Mouse (Mus musculus) C2C12 (cell line): ENCODE data around the gene Cdc34b. TPM values are rescaled to one million over a fixed set of nuclear protein-coding genes. Genes with fewer than 3 reads are reported as not detected.

Experiments used
- H3K27me3 ChIP-seq: one replicate; pipeline ENCODE4 v1.6.1; 2011; ENCODE audit not compliant: control insufficient read depth, insufficient read depth, insufficient read length
- H3K36me3 ChIP-seq: one replicate; pipeline ENCODE4 v1.6.1; 2011; ENCODE audit not compliant: control insufficient read depth, insufficient read depth
- H3K4me3 ChIP-seq: one replicate; pipeline ENCODE4 v1.5.1; 2011; ENCODE audit warnings: mild to moderate bottlenecking, control low read depth; ENCODE audit not compliant: poor library complexity, insufficient read depth, severe bottlenecking
- H3K79me2 ChIP-seq: one replicate; pipeline ENCODE4 v1.6.1; 2011; ENCODE audit not compliant: control insufficient read depth, insufficient read depth
- H3K79me3 ChIP-seq: one replicate; pipeline ENCODE4 v1.6.1; 2011; ENCODE audit warnings: low read depth, control low read depth
- H3ac ChIP-seq: one replicate; pipeline ENCODE3; 2011; ENCODE audit warnings: low read depth; ENCODE audit not compliant: control insufficient read depth, insufficient read length
- CEBPB ChIP-seq: IDR thresholded peaks from one replicate; pipeline ENCODE4 v1.6.1; 2011; ENCODE audit warnings: low read depth, mild to moderate bottlenecking, control low read depth, moderate library complexity
- CTCF ChIP-seq: IDR thresholded peaks from one replicate; pipeline ENCODE4 v1.5.1; 2011; ENCODE audit not compliant: control insufficient read depth, insufficient read depth, insufficient read length
- FOSL1 ChIP-seq: IDR thresholded peaks from one replicate; pipeline ENCODE4 v1.8.0; 2011; ENCODE audit warnings: mild to moderate bottlenecking, low read length; ENCODE audit not compliant: poor library complexity, insufficient read depth, severe bottlenecking
- MAX ChIP-seq: IDR thresholded peaks from one replicate; pipeline ENCODE4 v1.6.1; 2011; ENCODE audit warnings: mild to moderate bottlenecking, control low read depth
- MYOD1 ChIP-seq: IDR thresholded peaks from one replicate; pipeline ENCODE4 v1.6.1; 2011; ENCODE audit warnings: low read depth; ENCODE audit not compliant: control insufficient read depth, insufficient read length
- MYOG ChIP-seq: IDR thresholded peaks from one replicate; pipeline ENCODE4 v1.6.1; 2011; ENCODE audit not compliant: control insufficient read depth, insufficient read length; ENCODE audit errors: extremely low read depth
- USF1 ChIP-seq: IDR thresholded peaks from one replicate; pipeline ENCODE4 v1.6.1; 2011; ENCODE audit warnings: low read depth, mild to moderate bottlenecking, control low read depth, moderate library complexity
- polyA plus RNA-seq: library from polyadenylated mRNA; unstranded; fragments of >200 nt; fragmentation: generic; extraction: Trizol; gene quantifications from one replicate; pipeline ENCODE4 v1.2.1, GENCODE M21; 2012; ENCODE audit warnings: missing spikeins

The Cdc34b gene
- polyA plus RNA-seq, 1 experiment = 0.02 TPM

- Histone ChIP-seq H3K27me3 (peaks cover 10% of the 10 kb centered on the region), H3K4me3 (no peak overlapping the region), H3K36me3 (no peaks in the 10 kb centered on the region), H3ac (no peak overlapping the region), H3K79me3 (no peaks in the 10 kb centered on the region), H3K79me2 (no peaks in the 10 kb centered on the region)
- TF ChIP-seq MYOD1 (no peak), USF1 (no peak), MAX (no peak), MYOG (no peak), CEBPB (no peak), CTCF (no peak), FOSL1 (no peak)
Measured at GRCm38 (mm10) chr11:94701401-94702215, 40.0 kb upstream of the Cdc34b start.

GRCm38 (mm10) chr11:94702216-94702610, 39.4 kb upstream of the Cdc34b start:
- Histone ChIP-seq H3K4me3 (no peak overlapping the region), H3K27me3 (peaks cover 10% of the 10 kb centered on the region), H3K36me3 (no peaks in the 10 kb centered on the region), H3K79me3 (no peaks in the 10 kb centered on the region), H3ac (no peak overlapping the region), H3K79me2 (no peaks in the 10 kb centered on the region)
- TF ChIP-seq MAX = no peak

DNA sequence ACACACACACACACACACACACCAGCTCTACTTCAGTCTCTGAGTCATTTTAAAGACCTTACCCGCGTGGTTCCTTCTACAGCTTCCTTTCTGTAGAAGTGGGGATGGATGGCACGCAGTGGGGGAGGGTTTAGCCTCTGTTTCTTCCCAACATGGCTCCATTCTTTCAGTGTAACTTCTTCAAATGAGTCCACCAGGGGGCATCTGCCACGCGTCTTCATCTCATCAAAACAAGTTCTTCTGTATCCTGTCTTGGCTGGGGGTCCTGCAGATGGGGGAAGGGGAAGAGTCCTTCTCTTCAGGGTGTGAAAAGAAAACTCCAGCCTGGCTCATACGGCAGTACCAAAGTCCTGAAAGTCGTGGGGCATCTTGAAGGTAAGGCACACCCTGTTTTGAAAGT, 37.6 kb upstream of the Cdc34b start:
- Histone ChIP-seq H3K36me3 (no peaks in the 10 kb centered on the region), H3K79me3 (no peaks in the 10 kb centered on the region), H3ac (no peak overlapping the region), H3K4me3 (no peak overlapping the region), H3K79me2 (no peaks in the 10 kb centered on the region), H3K27me3 (peaks cover 10% of the 10 kb centered on the region)
- no peak for TF ChIP-seq MYOD1
- TF ChIP-seq CEBPB = no peak
- TF ChIP-seq MYOG = no peak
- no peak for TF ChIP-seq FOSL1
- TF ChIP-seq CTCF = no peak
- no peak for TF ChIP-seq MAX
- TF ChIP-seq USF1 = no peak

GRCm38 (mm10) chr11:94704472-94704871, 37.1 kb upstream of the Cdc34b start, which contains the start of gene Gm11541:
Gene Gm11541 (minus strand): TSS chr11:94704499.
- no peak for TF ChIP-seq MYOG
- TF ChIP-seq CTCF = no peak
- TF ChIP-seq CEBPB = no peak
- TF ChIP-seq USF1 = no peak

DNA sequence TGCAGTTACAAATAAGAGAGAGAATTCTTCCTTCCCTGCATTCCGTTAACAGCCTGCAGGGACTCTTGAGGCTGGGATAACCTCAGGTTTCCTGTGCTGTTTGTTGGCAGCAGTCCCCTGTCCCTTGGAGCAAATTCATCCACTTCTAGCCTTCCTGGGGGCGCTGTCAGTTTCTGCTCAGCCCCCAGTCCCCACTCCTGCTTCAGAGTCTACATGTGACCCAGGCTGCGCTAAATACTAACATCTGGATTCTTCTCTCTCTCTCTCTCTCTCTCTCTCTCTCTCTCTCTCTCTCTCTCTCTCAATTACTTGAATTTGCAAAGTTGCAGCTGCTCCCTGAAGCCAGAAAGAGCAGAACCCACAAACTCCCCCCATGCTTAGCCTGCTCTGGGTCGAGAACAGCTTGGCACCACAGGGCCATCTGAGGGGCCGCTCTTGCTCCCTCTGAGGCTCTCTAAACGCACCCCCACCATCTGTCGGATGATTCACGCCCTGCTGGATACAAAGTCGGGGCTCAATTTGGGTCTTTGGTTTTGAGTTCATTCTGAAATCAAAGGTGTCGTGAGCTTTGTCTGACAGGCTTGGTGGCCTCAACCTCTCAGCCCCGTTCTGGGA, 28.2 kb upstream of the Cdc34b start:
- Histone ChIP-seq H3K79me2 (no peaks in the 10 kb centered on the region), H3ac (no peak overlapping the region), H3K36me3 (no peaks in the 10 kb centered on the region), H3K27me3 (no peaks in the 10 kb centered on the region), H3K4me3 (no peak overlapping the region), H3K79me3 (no peaks in the 10 kb centered on the region)
- TF ChIP-seq MYOD1 (no peak), MAX (no peak), CTCF (no peak), USF1 (no peak), FOSL1 (no peak), MYOG (no peak)

More at GRCm38 (mm10) chr11:94704472-94704871, 37.1 kb upstream of the Cdc34b start, which contains the start of gene Gm11541:
- no peaks in the 10 kb centered on the region for H3K36me3 ChIP-seq
- H3ac ChIP-seq = no peak within 1 kb of the TSS
- H3K79me2 ChIP-seq = no peaks in the 10 kb centered on the region
- no peak within 1 kb of the TSS for H3K4me3 ChIP-seq
- peaks cover 10% of the 10 kb centered on the region for H3K27me3 ChIP-seq
- no peaks in the 10 kb centered on the region for H3K79me3 ChIP-seq

- TF ChIP-seq USF1 (no peak), MAX (no peak), MYOD1 (no peak), CTCF (no peak), CEBPB (no peak)
- no peaks in the 10 kb centered on the region for H3K79me2 ChIP-seq
Measured at GRCm38 (mm10) chr11:94715622-94716021, 26.0 kb upstream of the Cdc34b start.

More at GRCm38 (mm10) chr11:94715622-94716021, 26.0 kb upstream of the Cdc34b start:
- Histone ChIP-seq H3K79me3 (no peaks in the 10 kb centered on the region), H3ac (no peak overlapping the region), H3K27me3 (no peaks in the 10 kb centered on the region), H3K4me3 (no peak overlapping the region), H3K36me3 (no peaks in the 10 kb centered on the region)
